Mouse (Mus musculus) naive thymus-derived CD4-positive, alpha-beta T cell, adult 2 months (primary cell): Measurements from ENCODE around the gene Slc12a3.
A peak's percentile ranks its signal among the peaks of the same experiment; 100 is the strongest.

ENCODE experiments used
- DNase-seq: peaks from one replicate; pipeline ENCODE4 v3.0.0-alpha.2; 2011; ENCODE audit warnings: low read depth

Slc12a3 gene

DNA sequence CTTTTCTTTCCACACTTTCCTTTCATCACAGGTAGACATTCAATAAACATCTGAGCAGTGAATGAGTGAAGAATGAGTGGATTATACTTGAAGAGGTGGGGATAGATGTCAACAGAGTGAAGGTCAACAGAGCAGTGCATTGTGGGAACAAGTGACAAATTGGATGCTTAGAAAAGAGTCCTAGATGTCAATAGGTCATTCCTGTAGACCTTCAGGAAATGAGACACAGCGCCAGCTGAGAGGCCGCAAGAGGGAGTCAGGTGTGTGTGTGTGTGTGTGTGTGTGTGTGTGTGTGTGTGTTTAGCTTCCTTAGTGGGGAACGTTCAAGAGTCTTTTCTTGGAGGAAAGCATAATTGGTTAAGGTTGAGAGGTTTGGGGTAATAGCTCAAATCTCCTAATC lies 47.2 kb downstream of the Slc12a3 start:
- no peak for DNase-seq

DNA sequence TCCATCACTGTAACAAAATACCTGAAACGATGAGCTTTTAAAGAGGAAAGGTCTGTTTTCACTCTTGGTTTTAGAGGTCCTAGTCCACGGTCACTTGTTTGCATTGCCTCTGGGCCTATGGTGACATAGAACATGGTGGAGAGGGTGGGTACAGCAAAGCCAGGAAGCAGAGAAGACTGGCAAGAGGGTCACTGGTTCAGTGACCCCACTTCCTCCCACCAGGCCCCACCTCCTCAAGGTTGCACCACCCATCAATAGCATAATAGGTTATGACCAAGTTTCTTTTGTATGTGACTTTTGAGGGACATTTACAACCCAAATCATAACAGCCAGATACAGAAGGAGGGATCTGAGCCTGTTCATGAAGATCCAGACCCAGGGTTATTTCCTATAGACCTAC lies 47.6 kb downstream of the Slc12a3 start:
- peak; percentile 38 for DNase-seq

DNA sequence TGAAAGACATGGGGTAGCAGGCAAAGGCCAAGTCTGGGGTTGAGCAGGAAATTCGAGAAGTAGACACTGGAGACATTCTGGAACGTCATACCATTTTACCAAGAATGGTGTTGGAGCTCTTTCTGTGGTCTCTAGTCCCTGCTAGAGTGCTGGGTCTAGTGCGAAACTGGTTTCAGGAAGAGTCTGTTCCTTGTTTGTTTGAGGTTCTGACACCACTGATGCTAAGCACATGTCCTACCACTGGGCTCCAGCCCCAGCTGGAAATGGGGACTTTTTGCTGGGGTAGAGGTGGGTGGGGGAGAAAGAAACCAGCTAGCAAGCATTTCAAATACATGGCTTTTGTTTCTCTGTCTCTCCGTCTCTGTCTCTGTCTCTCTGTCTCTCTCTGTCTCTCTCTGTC lies 48.0 kb downstream of the Slc12a3 start:
- DNase-seq, result no peak

DNA sequence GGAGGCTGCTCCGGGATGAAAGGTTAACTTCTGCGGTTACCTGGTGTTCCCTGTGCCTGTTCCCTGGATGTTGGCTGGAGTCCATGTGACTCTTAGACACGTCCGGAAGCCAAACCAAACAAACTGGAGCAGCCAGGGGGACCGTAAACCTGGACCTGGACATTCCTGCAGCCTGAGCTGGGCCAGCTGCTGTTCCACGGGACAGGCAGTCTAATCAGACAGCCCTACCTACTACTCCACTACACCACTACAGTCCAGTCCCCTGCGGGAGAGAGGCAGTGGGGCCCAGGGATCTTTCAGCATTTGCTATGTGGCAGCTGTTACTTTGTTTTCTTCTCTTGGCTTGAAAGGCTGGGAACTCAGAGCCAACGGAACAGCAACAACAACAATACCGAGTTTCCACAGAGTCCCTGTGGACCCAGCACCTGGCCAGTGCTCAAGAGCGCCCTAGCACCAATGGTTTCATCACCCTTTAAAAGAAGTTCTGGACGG lies 48.8 kb downstream of the Slc12a3 start:
- DNase-seq, result no peak

DNA sequence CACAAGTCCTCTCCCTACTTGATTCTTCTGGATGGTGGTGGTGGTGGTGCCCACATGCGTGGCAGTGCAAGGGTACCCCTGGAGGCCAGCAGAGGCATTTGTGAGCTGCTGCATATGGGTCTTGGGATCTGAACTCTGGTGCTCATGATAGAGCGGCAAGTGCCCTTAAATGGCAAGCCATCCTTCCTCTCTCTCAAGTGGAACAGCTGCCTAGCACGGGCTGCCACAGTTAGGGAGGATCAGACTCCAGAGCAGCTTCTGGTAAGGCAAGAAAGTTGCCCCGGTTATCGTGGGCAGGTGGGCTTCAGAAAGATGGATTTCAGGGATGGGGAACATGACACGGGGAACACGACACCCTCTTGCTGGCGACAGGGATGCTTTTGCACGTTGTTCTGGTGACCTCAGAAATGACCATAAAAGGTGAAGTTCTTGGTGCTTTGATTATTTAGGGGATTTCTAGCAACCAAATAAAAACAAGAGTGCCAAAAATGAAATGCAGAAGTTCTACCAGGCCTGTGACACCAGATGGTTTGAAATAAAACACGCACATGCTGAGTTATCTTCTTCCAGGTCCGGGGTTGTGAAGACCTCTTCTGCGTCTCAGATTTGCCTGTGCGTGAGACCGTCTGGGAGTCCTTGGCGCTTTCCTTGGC lies 49.9 kb downstream of the Slc12a3 start:
- no peak for DNase-seq

DNA sequence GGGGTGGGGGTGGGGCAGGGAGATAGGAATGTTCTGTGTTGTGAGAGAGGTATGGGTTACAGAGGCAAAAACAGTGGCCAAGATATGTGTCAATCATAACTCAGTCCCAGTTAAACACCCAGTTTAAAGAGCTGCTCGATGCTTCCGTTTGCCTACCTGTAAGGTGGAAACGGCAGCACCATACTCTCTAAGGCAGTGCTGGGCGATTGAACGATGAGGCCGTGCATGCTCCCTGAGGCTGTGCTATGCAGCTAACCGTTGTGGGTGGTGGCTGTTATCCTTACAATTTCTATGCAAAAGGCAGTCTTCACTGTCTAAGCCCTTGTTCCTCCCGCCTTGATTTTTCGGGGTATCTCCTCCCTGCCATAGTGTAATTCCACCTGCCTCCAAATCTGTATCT lies 50.7 kb downstream of the Slc12a3 start:
- no peak for DNase-seq

DNA sequence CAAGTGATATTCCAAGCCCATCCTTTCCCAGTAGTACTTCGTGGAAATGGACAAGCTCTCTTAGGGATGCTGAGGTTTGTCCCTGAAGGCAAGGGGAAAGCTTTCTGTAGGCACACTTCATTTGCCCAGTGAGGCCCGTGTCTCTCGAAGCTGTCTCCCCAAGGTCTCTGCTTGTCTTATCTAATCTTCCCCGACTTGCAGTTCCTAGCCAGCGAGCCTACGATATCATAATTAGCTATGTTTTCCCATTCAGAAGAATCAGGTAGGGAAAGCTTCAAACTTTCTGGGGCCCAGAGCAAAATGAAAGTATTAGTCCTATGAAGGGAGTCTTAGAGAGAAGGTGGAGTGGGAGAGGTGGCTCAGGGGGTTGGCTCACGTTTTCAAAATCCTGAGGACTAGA lies 55.2 kb downstream of the Slc12a3 start:
- DNase-seq, result no peak

DNA sequence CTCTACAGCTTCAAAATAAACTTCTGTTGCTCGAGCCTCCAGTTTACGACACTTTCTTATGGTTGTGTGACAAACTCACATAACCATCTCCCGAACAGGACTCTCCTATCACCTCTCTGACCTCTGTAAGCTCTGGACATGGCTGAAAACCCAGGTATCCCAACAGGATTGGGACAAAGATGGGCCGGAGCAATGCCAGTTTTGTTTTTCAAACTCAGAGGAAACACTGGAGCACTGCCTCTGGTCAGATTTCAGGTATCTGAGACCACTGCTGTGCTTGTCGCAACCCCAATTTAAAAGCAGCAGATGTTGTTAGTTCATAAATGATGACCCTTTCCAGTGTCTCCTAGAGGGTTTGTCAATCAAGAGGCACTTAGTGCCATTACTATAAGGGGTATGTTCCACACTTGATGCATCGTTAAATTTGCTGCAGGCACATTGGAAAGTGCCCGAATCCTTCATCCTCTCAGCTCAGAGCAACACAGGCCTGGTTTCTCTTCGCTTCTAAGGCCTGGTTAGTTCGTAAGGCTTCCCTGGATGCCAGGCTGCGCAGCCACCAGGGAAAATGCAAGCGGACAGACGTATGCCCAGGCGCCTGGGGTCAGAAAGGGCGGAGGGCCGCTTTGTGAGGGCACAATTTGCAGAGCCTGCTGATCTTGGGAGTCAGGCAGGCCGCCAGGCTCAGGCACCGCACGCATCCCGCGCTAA lies 56.7 kb downstream of the Slc12a3 start:
- DNase-seq, result no peak

DNA sequence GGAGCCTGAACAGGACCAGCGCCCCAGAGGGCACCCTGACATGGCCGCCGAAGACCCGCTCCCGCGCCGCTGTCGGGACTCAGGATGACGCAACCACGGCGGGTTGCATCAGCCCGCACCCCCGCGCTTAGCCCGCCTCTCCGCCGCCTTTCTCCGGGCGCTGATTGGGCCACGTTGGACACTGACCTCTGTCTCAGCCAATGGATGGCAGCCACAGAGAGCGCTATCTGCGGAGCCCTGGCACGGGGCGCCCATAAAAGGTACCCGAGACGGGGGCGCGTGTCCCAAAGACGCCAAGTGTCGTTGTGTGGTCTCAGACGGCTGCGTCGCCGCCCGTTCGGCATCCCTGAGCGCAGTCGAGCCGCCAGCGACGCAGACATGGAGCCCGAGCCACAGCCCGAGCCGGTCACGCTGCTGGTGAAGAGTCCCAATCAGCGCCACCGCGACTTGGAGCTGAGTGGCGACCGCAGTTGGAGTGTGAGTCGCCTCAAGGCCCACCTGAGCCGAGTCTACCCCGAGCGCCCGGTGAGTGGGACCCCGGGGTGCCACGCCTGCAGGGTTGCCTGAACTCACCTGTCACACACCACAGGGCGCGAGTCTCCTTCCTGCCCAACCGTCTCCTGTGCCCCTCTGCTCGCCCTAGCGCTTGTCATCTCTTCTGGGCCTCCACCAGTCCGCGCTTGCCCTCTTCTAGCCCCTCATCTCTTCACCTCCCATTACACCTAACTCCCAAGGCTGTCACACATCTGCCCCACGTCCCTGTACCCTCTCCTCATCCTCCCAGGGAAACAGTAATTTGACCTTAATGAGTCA lies 57.4 kb downstream of the Slc12a3 start, which contains the start of gene Herpud1:
TSS of gene Herpud1 (plus strand) at position 225 of the 813 bp plus-strand sequence.
- DNase-seq, result peak; percentile 96

DNA sequence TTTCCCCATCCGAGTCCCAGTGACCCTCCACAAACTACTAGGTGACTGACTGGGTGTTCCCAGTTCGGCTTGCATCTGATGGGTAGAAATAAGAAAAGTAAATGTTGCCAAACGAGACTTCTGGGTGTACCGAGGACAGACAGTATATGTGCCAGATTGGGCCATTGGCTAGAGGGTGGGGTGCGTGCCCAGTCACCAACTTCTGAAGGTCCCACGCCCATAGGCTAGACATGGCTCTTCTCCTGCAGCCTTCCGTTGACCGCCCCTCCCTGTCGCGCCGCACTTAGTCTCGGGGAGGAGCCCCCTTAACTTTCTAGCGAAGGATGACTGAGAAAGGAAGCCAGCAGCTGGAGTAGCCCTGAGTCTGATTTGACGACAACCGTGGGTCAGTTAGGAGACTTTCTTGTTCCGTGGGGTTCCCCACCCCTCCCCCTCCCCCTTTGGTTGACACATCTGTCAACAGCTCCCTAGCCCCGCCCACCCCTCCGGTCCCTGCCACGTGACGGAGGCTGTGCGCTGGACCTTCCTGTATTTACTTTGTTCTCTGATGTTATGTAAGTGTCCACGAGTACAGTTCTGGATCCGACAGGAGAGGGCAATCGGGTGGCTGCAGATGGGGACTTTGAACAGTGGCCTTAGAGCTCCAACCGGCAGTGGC lies 58.2 kb downstream of the Slc12a3 start:
- DNase-seq, result peak; percentile 74

DNA sequence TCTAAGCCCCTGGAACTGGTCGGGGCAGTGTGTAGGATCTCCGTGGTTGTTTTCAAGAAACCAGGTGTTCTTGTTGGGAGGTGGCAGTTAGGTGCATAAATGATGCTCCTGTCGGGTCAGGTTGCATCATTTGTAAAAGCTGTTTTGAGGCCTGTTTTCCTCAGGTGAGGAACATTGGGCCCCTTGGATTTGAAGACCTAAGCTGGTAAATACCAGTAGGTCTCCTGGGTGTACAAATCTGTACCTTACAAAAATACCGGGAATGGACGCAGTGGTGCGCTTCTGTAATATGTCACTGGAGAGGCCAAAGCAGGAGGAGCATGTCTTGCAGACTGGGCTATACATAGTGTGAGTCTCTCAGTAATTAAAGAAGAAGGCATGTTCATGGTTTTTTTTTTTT lies 58.8 kb downstream of the Slc12a3 start:
- DNase-seq, result no peak

DNA sequence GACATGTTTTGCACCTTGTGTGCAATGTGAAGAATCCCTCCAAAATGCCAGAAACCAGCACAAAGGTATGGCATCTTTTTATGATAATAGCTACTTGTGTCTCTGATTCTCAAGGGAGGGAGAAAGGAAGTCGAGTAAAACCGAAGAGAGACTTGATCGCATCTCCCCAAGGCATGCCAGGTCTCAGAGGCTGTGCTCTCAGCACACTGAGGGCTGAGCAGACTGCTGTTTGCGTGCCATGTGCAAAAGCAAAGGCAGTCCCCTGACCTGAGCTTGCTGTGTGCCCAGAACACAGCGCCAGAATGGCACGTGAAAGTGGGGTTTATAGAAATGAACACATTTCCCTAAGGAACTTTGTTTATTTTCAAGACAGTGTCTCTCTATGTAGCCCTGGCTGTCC lies 60.5 kb downstream of the Slc12a3 start:
- DNase-seq, result no peak

DNA sequence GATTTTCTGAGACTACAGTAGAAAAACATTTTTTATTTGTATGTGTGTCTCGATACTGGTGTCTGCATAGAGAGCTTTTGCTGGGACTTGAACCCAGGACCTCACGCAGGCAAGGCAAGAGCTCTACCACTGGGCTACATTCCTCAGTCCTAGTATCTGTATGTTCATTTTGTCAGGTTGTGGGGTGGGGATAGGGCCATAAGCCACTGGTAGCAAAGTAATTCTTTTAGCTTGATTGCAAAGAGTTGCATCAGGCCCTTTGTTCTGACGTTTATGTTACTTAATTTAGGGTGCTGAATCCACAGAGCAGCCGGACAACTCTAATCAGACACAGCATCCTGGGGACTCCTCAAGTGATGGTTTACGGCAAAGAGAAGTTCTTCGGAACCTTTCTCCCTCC lies 61.4 kb downstream of the Slc12a3 start:
- DNase-seq, result no peak

DNA sequence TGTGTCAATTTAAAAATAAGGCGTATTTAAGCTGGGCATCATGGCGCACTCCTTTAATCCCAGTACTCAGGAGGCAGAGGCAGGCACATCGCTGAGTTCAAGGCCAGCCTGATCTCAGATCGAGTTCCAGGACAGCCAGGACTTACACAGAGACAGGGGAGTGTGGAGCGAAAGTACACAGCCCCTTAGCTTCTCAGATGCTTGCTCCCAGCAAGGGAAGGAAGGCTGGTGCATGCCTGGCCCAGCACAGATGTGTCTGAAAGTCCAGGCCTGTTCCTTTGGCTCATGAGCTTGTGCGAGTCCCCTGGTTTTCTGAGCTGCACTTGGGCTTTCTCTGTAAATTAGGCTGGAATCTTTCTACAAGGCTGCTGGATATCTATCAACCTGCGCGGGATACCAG lies 61.9 kb downstream of the Slc12a3 start:
- no peak for DNase-seq

DNA sequence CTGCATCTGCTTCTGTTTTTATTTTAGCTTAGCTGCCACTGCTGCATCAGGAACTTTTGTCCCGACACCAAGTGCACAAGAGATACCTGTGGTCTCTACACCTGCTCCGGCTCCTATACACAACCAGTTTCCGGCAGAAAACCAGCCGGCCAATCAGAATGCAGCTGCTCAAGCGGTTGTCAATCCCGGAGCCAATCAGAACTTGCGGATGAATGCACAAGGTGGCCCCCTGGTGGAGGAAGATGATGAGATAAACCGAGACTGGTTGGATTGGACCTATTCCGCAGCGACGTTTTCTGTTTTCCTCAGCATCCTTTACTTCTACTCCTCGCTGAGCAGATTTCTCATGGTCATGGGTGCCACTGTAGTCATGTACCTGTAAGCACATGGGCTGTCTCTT lies 63.1 kb downstream of the Slc12a3 start:
- peak; percentile 76 for DNase-seq

DNA sequence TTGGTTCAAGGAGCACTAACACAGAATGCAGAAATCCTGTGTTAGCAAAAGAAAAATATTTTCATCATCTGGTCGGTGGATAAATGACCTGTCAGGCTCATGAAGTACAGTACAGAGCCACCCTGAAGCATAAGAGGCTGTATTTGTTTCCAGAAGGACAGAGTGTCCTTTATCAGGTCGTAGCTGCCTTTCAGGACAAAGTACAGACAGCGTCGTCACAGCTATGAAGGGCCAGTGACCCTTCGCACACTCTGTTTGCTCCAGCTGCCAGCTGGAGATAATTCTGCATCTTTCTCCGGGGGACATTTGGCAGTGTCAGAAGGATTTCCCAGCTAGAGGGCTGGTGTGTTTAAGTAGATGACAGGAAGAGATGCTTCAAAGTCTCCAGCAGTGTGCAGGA lies 63.6 kb downstream of the Slc12a3 start:
- DNase-seq, result no peak

DNA sequence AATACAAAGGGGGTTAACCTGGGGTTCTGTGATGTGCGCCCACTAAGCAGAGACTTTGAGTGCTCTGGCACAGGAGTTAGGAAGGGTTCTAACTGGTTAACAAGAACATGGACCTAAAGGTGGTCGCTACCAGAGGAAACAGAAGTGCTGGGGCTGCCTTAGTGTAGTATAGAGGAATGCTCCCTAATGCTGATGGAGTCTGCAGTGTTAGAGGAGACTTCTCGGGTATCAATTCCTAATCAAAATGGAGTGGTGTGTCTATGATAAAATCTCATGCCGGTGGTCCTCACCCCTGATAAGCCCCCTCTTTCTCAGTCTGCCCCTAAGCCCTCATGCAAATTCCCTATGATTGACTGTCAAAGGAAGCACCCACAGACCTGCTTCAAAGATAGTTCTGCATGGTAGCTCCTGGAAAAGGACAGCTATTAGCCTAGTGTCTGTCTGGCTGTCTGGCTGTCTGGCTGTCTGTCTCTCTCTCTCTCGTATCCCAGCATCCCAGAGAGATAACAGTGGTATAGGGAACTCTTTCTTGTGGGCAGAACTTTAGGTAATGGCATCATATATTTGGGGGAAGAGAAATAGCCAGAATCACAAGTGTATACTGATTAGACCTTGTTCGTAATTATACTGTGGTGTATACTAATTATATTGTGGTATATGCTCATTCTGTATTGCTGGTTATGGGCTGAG lies 67.0 kb downstream of the Slc12a3 start:
- no peak for DNase-seq

DNA sequence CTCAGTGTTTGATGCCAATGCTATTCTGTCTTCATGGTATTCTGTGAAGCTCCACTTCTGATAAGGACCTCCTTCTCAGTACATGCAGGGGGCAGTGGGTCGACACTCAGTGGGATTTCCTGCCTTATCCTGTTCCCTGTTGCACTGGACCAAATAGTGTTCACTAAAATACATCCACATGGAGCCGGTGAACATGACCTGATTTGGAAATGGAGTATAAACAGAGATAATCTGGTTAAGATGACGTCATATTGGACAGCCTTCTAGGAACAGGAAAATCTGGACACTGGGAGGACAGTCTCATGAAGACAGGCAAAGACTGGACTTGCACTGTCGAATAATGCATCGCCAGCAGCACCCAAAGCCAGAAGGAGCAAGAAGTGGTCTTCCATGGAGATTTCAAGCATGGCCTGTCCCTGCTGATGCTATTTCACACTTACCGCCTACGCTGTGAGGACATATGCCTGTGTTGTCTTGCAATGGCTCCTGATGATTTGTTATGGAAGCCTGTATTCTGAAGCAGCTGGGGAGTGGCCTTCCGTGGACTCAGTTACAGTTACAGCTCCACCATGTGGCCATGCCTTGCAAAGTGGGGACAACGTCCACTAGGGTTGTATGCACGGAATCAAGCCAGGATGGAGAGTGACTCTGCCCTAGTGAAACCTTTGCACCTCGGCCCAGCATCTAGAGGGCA lies 68.1 kb downstream of the Slc12a3 start:
- DNase-seq, result peak; percentile 79

DNA sequence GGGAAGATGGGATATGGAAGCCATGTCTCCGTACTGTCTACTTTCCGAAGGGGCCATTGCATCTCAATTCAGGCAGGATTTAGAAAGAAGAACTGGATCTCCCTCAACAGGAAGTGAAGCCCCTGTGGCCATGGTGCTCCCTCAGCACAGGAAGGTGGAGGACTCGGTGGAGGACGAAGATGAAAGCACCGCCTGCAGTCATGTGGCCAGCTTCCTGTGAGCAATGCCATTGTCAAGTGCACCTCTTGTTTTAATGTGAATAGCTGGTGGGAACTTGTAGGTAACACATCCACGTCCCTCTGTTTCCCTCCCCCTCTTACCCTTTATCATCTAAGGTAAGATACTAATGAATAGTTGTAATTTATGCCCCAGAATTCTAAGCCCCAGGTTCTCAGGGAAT lies 69.6 kb downstream of the Slc12a3 start:
- DNase-seq, result peak; percentile 74

DNA sequence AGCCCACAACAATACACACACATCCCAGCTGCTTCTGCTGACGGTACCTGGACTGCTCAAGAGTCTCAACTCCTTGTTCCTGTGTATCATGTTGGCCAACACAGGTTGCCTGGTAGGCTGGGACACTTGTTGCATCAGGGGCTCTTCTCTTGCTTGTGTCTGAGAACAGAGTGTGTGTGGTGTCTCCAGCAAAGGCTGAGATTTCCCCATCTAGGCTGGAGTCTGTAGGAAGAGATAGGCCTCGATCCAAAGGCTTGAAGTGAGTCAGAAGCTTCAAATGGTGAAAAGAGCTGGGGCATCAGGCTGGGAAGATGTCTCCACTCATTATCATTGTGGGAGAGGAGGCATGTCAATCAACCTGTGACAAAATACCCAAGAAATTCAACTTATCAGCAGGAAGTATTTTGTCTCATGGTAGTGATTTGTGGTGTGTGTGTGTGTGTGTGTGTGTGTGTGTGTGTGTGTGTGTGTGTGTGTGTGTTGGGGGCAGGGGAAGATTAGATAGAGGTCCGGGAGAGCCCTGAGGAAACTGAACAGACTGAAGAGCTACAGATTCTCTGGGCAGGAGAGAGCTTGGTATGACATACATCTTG lies 70.5 kb downstream of the Slc12a3 start:
- peak; percentile 22 for DNase-seq

DNA sequence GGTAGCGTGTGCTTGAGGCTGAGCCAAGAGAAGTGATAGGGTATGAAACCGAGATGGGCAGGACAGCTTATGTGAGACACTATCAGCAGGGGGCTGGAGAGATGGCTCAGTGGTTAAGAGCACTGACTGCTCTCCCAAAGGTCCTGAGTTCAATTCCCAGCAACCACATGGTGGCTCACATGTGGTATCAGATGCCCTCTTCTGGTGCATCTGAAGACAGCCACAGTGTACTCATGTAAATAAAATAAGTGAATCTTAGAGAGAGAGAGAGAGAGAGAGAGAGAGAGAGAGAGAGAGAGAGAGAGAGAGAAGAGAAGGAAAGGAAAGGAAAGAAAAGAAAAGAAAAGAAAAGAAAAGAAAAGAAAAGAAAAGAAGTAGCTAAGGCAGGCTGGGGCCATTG lies 71.0 kb downstream of the Slc12a3 start:
- DNase-seq, result peak; percentile 34
